Mouse (Mus musculus) midbrain, postnatal 0 days (tissue): Measurements from ENCODE around the gene Scaf1. TPM values are rescaled to one million over a fixed set of nuclear protein-coding genes. Genes with fewer than 3 reads are reported as not detected.

Experiments
- ATAC-seq: fragments of 200-750 bp; cut with Nextera tagmentation; 2 replicates; pipeline ENCODE4 v1.8.0; 2017; ENCODE audit warnings: moderate number of reproducible peaks, mild to moderate bottlenecking, moderate TSS enrichment, moderate library complexity; ENCODE audit not compliant: low FRiP score
- DNase-seq: peaks from one replicate; pipeline ENCODE4 v3.0.0-alpha.2; 2015; ENCODE audit warnings: low spot score
- H3K27ac ChIP-seq: fragments of 300-500 bp; sonication (generic); 2 replicates; pipeline ENCODE4 v1.5.1; 2014; ENCODE audit warnings: low read depth, mild to moderate bottlenecking, low read length, mixed read lengths
- H3K27me3 ChIP-seq: fragments of 300-500 bp; sonication (generic); 2 replicates; pipeline ENCODE4 v1.6.1; 2014; ENCODE audit warnings: low read length, control low read depth, mixed read lengths; ENCODE audit not compliant: insufficient read depth
- H3K36me3 ChIP-seq: fragments of 300-500 bp; sonication (generic); 2 replicates; pipeline ENCODE4 v1.6.1; 2014; ENCODE audit warnings: low read length, control low read depth, mixed read lengths; ENCODE audit not compliant: insufficient read depth
- H3K4me1 ChIP-seq: fragments of 300-500 bp; sonication (generic); 2 replicates; pipeline ENCODE4 v1.6.1; 2014; ENCODE audit warnings: mild to moderate bottlenecking, control low read depth, antibody characterized with exemption, low read length, mixed read lengths; ENCODE audit not compliant: insufficient read depth
- H3K4me2 ChIP-seq: fragments of 300-500 bp; sonication (generic); 2 replicates; pipeline ENCODE4 v1.6.1; 2014; ENCODE audit warnings: low read depth, mild to moderate bottlenecking, low read length, mixed read lengths; ENCODE audit not compliant: poor library complexity, severe bottlenecking
- H3K4me3 ChIP-seq: fragments of 300-500 bp; sonication (generic); 2 replicates; pipeline ENCODE4 v1.5.1; 2014; ENCODE audit warnings: low read depth, mild to moderate bottlenecking, low read length, moderate library complexity
- H3K9ac ChIP-seq: fragments of 300-500 bp; sonication (generic); replicated peaks from 2 replicates; pipeline ENCODE4 v1.6.1; 2014; ENCODE audit warnings: mild to moderate bottlenecking, low read length, moderate library complexity, mixed read lengths; ENCODE audit not compliant: poor library complexity, severe bottlenecking
- H3K9me3 ChIP-seq: fragments of 300-500 bp; sonication (generic); 2 replicates; pipeline ENCODE4 v1.6.1; 2016; ENCODE audit warnings: low read length, control low read depth
- CTCF ChIP-seq: IDR thresholded peaks from 2 replicates; pipeline ENCODE4 v1.5.1; 2016; ENCODE audit warnings: antibody characterized with exemption, mild to moderate bottlenecking
- WGBS: fragments of 180-500 bp; shearing (Covaris S2); extraction: QIAGEN DNeasy Blood & Tissue Kit; methylation state at CpG from one replicate; pipeline ENCODE4 v1.1.7; 2014; 5-methylcytosine and 5-hydroxymethylcytosine counted together
- polyA plus RNA-seq: library from polyadenylated mRNA; unstranded; fragments of >200 nt; fragmentation: Nextera tagmentation; extraction: Ambion mirVana; gene quantifications from 2 replicates; pipeline ENCODE4 v1.2.1, GENCODE M21; 2015
- total RNA-seq: library from RNA; depleted of rRNA; stranded (reverse); fragments of >200 nt; gene quantifications from 2 replicates; pipeline ENCODE4 v1.2.3, GENCODE M21; 2014

The Scaf1 gene
- total and polyA plus RNA-seq, 2 experiments from 2014 or later, result 53.3 to 90.9 TPM

GRCm38 (mm10) chr7:45007846-45008245, 8.3 kb downstream of the Scaf1 start:
- no peaks in the 10 kb centered on the region for H3K4me1 ChIP-seq
- no peaks in the 10 kb centered on the region for H3K27me3 ChIP-seq
- H3K4me3 ChIP-seq, result no peak overlapping the region
- DNase-seq (no peak), ATAC-seq (no peak)
- H3K9ac ChIP-seq, result no peak overlapping the region
- H3K27ac ChIP-seq, result no peak overlapping the region
- TF ChIP-seq CTCF, result no peak
- H3K36me3 ChIP-seq, result peaks cover 83% of the 10 kb centered on the region
- H3K9me3 ChIP-seq, result no peaks in the 10 kb centered on the region
- no peak overlapping the region for H3K4me2 ChIP-seq
- 96% methylated on average over 30 of the region's 30 CpGs for WGBS

- Histone ChIP-seq H3K4me3 (no peak overlapping the region), H3K4me1 (no peaks in the 10 kb centered on the region), H3K27ac (no peak overlapping the region), H3K9ac (no peak overlapping the region), H3K36me3 (peaks cover 81% of the 10 kb centered on the region), H3K9me3 (no peaks in the 10 kb centered on the region), H3K27me3 (no peaks in the 10 kb centered on the region), H3K4me2 (no peak overlapping the region)
- 96% methylated on average over 29 of the region's 29 CpGs for WGBS
- DNase-seq, result no peak
- no peak for ATAC-seq
- TF ChIP-seq CTCF, result no peak
Measured at GRCm38 (mm10) chr7:45007141-45007540, 9.0 kb downstream of the Scaf1 start.

DNA sequence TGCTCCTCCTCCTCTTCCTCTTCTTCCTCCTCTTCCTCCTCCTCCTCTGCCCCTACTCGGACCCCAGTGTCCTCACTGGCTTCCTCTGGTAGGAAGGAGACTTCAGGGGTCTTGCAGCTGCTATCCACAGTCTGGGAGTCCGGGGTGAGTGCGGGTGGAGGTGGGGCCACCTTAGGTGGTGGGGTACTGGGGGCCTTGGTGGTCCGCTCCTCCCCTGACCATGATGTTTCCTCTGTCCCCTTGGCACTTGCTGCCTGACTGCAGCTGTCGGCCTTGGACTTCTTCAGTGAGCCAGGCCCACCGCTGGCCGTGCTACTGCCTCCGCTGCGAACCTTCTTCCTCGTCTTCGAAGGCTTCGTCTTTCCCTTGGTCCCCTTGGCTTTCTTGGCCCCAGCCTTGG, 9.7 kb downstream of the Scaf1 start:
- DNase-seq (no peak), ATAC-seq (no peak)
- Histone ChIP-seq H3K36me3 (peaks cover 81% of the 10 kb centered on the region), H3K4me2 (no peak overlapping the region), H3K9ac (no peak overlapping the region), H3K27me3 (no peaks in the 10 kb centered on the region), H3K4me1 (no peaks in the 10 kb centered on the region), H3K9me3 (no peaks in the 10 kb centered on the region), H3K27ac (no peak overlapping the region), H3K4me3 (no peak overlapping the region)
- WGBS, result 90% methylated on average over 11 of the region's 12 CpGs
- TF ChIP-seq CTCF, result no peak

DNA sequence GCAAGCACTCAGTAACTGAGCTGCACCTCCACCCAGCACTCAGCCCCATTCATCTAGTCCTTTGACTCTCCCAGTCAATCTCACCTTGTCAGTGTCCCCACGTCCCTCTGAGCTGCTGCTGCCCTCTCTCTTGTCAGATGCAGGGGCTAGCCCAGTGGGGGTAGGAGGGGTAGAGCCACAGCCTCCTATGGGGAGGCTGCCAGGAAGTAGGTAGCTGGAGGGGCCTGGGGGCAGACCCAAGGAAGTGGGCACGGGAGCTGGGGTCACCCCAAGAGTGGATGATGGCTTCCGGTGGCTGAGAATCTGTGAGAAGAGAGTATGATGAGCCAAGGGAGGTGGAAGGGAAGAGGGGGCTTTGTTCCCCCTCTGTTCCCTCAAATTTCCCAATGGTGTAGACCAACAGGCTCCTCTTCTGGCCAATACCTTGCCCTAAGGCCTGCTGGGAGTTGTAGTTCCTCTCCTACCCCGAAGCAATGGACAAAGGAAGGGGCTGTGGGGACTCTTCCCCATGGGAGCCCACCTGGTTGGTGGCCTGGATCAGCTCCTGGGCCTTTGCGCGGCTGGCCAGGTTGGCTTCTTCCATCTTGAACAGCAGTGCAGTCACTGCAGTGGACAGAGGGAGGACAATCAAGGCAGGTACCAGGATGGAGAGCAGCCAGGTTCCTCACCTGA, 10.7 kb downstream of the Scaf1 start:
- no peak; the same call in 1 of the 2 replicates for ATAC-seq
- Histone ChIP-seq H3K36me3 (peaks cover 88% of the 10 kb centered on the region), H3K9ac (no peak overlapping the region), H3K27ac (no peak overlapping the region), H3K9me3 (no peaks in the 10 kb centered on the region), H3K4me2 (no peak overlapping the region), H3K4me1 (no peaks in the 10 kb centered on the region), H3K27me3 (no peaks in the 10 kb centered on the region), H3K4me3 (no peak overlapping the region)
- 87% methylated on average over 6 of the region's 6 CpGs for WGBS
- DNase-seq, result no peak
- no peak for TF ChIP-seq CTCF

GRCm38 (mm10) chr7:45004546-45004945, 11.6 kb downstream of the Scaf1 start:
- H3K9ac ChIP-seq, result no peak overlapping the region
- no peak for TF ChIP-seq CTCF
- WGBS, result 86% methylated on average over 3 of the region's 3 CpGs
- no peaks in the 10 kb centered on the region for H3K4me1 ChIP-seq
- no peak overlapping the region for H3K4me3 ChIP-seq
- H3K27ac ChIP-seq, result no peak overlapping the region
- DNase-seq (no peak), ATAC-seq (no peak)
- H3K4me2 ChIP-seq, result no peak overlapping the region
- no peaks in the 10 kb centered on the region for H3K27me3 ChIP-seq
- no peaks in the 10 kb centered on the region for H3K9me3 ChIP-seq
- H3K36me3 ChIP-seq, result peaks cover 91% of the 10 kb centered on the region

DNA sequence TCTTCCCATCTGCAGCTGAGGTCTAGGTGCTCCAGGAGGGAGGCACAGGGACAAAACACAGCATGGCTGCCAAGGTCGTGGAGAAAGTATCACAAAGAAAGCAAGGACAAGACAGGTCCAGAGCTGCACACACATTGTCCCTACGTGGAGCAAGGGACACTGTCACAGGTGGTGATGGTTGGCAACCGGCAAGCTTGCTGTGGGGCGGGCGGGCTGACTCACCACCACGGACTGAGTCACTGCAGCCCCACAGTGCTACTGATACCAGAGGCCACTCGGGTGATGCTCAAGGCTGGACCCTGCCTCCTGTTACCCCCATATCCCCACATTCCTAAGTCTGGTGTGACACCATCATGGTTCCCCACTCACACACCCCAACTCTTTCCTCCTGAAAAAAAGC, 13.7 kb downstream of the Scaf1 start:
- H3K4me1 ChIP-seq, result no peaks in the 10 kb centered on the region
- H3K9ac ChIP-seq, result no peak overlapping the region
- no peak overlapping the region for H3K4me3 ChIP-seq
- TF ChIP-seq CTCF, result no peak
- 92% methylated on average over 7 of the region's 7 CpGs for WGBS
- peaks cover 71% of the 10 kb centered on the region for H3K36me3 ChIP-seq
- no peak for ATAC-seq
- no peaks in the 10 kb centered on the region for H3K9me3 ChIP-seq
- no peak for DNase-seq
- no peak overlapping the region for H3K4me2 ChIP-seq
- H3K27me3 ChIP-seq, result no peaks in the 10 kb centered on the region
- no peak overlapping the region for H3K27ac ChIP-seq
